Mouse (Mus musculus): ENCODE data around the gene Arhgap23. TPM values are rescaled to one million over a fixed set of nuclear protein-coding genes. Genes with fewer than 3 reads are reported as not detected.

Gene Arhgap23
- polyA plus RNA-seq, 1 experiment from 2014 or later = 6.4 TPM

DNA sequence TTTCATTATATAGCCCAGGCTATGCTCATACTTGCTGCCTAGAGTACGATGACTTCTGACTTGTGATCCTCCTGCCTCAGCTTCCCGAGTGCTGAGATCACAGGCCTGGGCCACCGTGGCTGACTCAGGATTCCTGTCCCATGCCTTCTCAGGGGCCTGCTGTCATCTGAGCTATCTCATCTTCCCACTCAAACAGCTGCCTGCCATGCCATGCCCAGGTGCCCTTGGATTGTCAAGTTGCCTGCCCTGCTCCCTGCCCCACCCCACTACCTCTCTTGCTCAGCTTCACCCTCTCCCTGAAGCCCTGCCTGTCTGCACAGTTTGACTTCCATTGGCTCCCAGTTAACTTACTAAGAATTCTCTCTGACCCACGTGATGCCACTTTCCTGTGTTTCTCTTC lies 4.4 kb upstream of the Arhgap23 start:
- H3K9me3 ChIP-seq (ENCODE audit: control insufficient read depth, low read depth, low read length) = no peaks in the 10 kb centered on the region
- H3K27ac ChIP-seq (ENCODE audit: low read length) = no peak overlapping the region
- H3K27me3 ChIP-seq (ENCODE audit: control insufficient read depth, insufficient read depth, low read length) = no peaks in the 10 kb centered on the region
- 81% methylated on average over 4 of the region's 4 CpGs for WGBS
- H3K9ac ChIP-seq (replicated peaks; ENCODE audit: low read depth, low read length) = no peak overlapping the region
- peaks cover 21% of the 10 kb centered on the region for H3K4me1 ChIP-seq (ENCODE audit: control insufficient read depth, insufficient read depth, low read length)
- H3K4me3 ChIP-seq (ENCODE audit: low read depth, low read length) = no peak overlapping the region
- H3K4me2 ChIP-seq (replicated peaks; ENCODE audit: low read depth, low read length) = no peak overlapping the region
- no peaks in the 10 kb centered on the region for H3K36me3 ChIP-seq (ENCODE audit: control insufficient read depth, insufficient read depth, low read length)
- ATAC-seq (ENCODE audit: insufficient number of reproducible peaks, insufficient read depth, low FRiP score, low read depth) = no peak

DNA sequence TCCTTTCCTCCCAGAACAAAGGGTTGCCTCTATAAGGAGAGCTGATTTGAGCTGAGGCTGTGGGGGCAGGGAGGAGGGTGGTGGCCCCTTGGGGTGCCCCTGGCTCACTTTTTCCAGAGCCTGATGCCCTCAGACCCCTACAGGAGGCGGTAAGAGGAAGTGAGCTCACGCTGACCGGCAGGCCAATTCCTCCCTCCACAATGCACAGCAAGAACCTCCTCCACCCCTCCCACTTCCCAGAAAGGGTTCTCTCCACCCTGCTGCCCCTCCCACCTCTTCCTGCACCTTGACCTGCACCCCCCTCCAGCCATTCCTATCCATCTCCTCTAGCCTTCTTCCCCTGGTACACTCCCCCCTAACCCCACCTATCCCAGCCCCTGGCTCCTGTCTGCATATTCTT lies 3.2 kb upstream of the Arhgap23 start:
- Histone ChIP-seq H3K27ac (ENCODE audit: low read length) (no peak overlapping the region), H3K4me3 (ENCODE audit: low read depth, low read length) (no peak overlapping the region), H3K4me2 (replicated peaks; ENCODE audit: low read depth, low read length) (no peak overlapping the region), H3K9ac (replicated peaks; ENCODE audit: low read depth, low read length) (no peak overlapping the region), H3K4me1 (ENCODE audit: control insufficient read depth, insufficient read depth, low read length) (peaks cover 18% of the 10 kb centered on the region; the same call in 1 of the 2 replicates), H3K36me3 (ENCODE audit: control insufficient read depth, insufficient read depth, low read length) (no peaks in the 10 kb centered on the region), H3K9me3 (ENCODE audit: control insufficient read depth, low read depth, low read length) (no peaks in the 10 kb centered on the region), H3K27me3 (ENCODE audit: control insufficient read depth, insufficient read depth, low read length) (no peaks in the 10 kb centered on the region)
- ATAC-seq (ENCODE audit: insufficient number of reproducible peaks, insufficient read depth, low FRiP score, low read depth) = no peak
- 36% methylated on average over 3 of the region's 3 CpGs for WGBS

GRCm38 (mm10) chr11:97412808-97413347 lies 2.5 kb upstream of the Arhgap23 start:
- Histone ChIP-seq H3K9me3 (ENCODE audit: control insufficient read depth, low read depth, low read length) (no peaks in the 10 kb centered on the region), H3K4me1 (ENCODE audit: control insufficient read depth, insufficient read depth, low read length) (peaks cover 15% of the 10 kb centered on the region; the same call in 1 of the 2 replicates), H3K27ac (ENCODE audit: low read length) (peak overlapping the region; percentile 39; the same call in 1 of the 2 replicates), H3K36me3 (ENCODE audit: control insufficient read depth, insufficient read depth, low read length) (no peaks in the 10 kb centered on the region), H3K4me2 (replicated peaks; ENCODE audit: low read depth, low read length) (no peak overlapping the region), H3K9ac (replicated peaks; ENCODE audit: low read depth, low read length) (no peak overlapping the region), H3K27me3 (ENCODE audit: control insufficient read depth, insufficient read depth, low read length) (no peaks in the 10 kb centered on the region), H3K4me3 (ENCODE audit: low read depth, low read length) (no peak overlapping the region)
- 53% methylated on average over 10 of the region's 10 CpGs for WGBS
- ATAC-seq (ENCODE audit: insufficient number of reproducible peaks, insufficient read depth, low FRiP score, low read depth) = no peak

DNA sequence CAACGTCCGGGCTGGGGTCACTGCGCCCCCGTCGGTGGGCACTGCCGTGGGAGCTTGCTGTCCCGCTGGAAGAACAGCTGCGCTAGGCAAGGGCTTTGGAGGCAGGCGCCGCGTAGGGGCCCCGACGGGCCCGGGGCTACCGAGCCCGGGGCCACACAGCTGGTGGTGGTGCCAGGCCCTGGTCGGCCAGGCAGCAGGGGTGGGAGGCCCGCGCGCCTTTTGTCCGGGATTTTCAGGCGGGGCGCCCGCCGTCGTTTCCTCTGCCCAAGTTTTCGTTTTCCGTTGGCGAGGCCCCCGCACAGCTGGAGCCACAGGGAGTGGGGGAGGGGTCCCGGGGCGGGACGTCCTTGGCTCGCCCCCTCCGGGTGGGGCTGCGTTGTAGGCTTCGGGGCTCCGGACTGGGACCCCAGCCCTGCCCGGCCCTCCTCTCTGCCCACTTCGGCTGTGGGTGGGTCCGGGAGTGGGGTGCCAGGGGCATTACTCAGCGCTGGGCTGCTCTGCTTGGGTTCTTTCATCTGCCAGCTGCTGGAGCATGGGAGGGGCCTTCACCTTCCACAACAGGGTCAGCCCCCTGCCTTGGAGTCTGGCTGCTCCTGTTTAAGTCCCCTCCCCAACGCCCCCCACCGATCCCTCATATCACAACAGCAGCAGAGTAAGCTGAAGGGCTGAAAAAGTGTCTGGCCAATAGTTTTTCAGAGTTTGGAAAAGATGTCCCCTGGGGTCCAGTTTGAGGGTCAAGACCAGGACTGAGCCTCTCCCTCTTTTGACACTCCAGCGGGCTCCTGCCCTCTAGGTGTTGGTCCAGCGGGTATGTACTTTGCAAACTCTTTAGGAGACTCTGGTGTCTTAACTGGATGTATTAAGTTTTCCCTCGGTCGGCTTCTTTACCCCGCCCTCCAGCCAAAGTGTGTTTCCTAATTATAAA lies 641 bp downstream of the Arhgap23 start:
- 1% methylated on average over 49 of the region's 49 CpGs for WGBS
- Histone ChIP-seq H3K4me3 (ENCODE audit: low read depth, low read length) (peak overlapping the region; percentile 90), H3K4me2 (replicated peaks; ENCODE audit: low read depth, low read length) (peak overlapping the region; percentile 78), H3K27me3 (ENCODE audit: control insufficient read depth, insufficient read depth, low read length) (no peaks in the 10 kb centered on the region), H3K27ac (ENCODE audit: low read length) (peak overlapping the region; percentile 81), H3K9ac (replicated peaks; ENCODE audit: low read depth, low read length) (peak overlapping the region; percentile 82), H3K4me1 (ENCODE audit: control insufficient read depth, insufficient read depth, low read length) (peaks cover 19% of the 10 kb centered on the region; the same call in 1 of the 2 replicates), H3K36me3 (ENCODE audit: control insufficient read depth, insufficient read depth, low read length) (no peaks in the 10 kb centered on the region), H3K9me3 (ENCODE audit: control insufficient read depth, low read depth, low read length) (no peaks in the 10 kb centered on the region)
- peak; percentile 38 for ATAC-seq (ENCODE audit: insufficient number of reproducible peaks, insufficient read depth, low FRiP score, low read depth)

DNA sequence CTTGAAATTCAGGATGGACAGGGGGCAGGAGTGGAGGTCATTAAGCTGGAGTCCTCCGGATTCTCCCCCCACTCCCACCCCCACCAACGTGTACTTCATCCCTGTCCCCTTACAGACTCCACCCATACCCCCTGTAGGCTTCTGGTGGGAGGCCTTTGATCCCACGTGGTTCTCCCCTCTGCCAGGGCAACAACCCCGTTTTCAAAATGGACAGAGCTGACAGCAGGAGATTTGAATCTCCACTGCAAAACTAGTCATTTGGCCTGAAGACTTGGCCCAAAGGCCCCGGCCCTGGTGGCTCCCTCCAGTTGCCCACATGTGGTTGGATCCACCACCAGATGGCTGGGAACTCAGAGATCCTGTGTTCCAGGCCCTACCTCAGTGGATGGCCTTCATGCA lies 1.3 kb downstream of the Arhgap23 start:
- peak overlapping the region; percentile 90 for H3K4me3 ChIP-seq (ENCODE audit: low read depth, low read length)
- WGBS = 13% methylated on average over 5 of the region's 5 CpGs
- ATAC-seq (ENCODE audit: insufficient number of reproducible peaks, insufficient read depth, low FRiP score, low read depth) = no peak
- peak overlapping the region; percentile 78 for H3K4me2 ChIP-seq (replicated peaks; ENCODE audit: low read depth, low read length)
- H3K27me3 ChIP-seq (ENCODE audit: control insufficient read depth, insufficient read depth, low read length) = no peaks in the 10 kb centered on the region
- H3K4me1 ChIP-seq (ENCODE audit: control insufficient read depth, insufficient read depth, low read length) = peaks cover 19% of the 10 kb centered on the region; the same call in 1 of the 2 replicates
- H3K9me3 ChIP-seq (ENCODE audit: control insufficient read depth, low read depth, low read length) = no peaks in the 10 kb centered on the region
- no peak overlapping the region for H3K9ac ChIP-seq (replicated peaks; ENCODE audit: low read depth, low read length)
- no peak overlapping the region; the same call in 1 of the 2 replicates for H3K27ac ChIP-seq (ENCODE audit: low read length)
- no peaks in the 10 kb centered on the region for H3K36me3 ChIP-seq (ENCODE audit: control insufficient read depth, insufficient read depth, low read length)

GRCm38 (mm10) chr11:97418834-97419539 lies 3.7 kb downstream of the Arhgap23 start:
- Histone ChIP-seq H3K4me1 (ENCODE audit: control insufficient read depth, insufficient read depth, low read length) (peaks cover 25% of the 10 kb centered on the region; the same call in 1 of the 2 replicates), H3K27ac (ENCODE audit: low read length) (no peak overlapping the region), H3K9me3 (ENCODE audit: control insufficient read depth, low read depth, low read length) (no peaks in the 10 kb centered on the region), H3K36me3 (ENCODE audit: control insufficient read depth, insufficient read depth, low read length) (no peaks in the 10 kb centered on the region), H3K27me3 (ENCODE audit: control insufficient read depth, insufficient read depth, low read length) (no peaks in the 10 kb centered on the region), H3K9ac (replicated peaks; ENCODE audit: low read depth, low read length) (no peak overlapping the region), H3K4me2 (replicated peaks; ENCODE audit: low read depth, low read length) (no peak overlapping the region), H3K4me3 (ENCODE audit: low read depth, low read length) (no peak overlapping the region)
- no peak for ATAC-seq (ENCODE audit: insufficient number of reproducible peaks, insufficient read depth, low FRiP score, low read depth)
- 78% methylated on average over 14 of the region's 14 CpGs for WGBS

DNA sequence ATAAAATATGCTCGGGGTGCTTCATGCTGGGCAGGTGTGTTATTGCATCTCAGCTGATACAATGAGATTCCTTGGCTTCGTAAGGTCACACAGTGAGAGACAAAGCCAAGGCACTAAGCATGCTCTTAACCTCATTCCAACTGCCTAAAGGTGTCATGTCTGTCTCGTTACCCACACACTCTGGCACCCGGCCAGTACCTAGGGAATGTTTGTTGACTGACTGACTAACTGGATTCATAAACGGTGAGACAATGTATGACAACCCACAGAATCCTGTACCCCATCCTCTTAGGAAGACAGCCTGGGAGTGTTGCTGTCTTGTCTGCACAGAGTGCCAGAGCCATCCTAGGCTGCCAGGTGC lies 4.2 kb downstream of the Arhgap23 start:
- no peaks in the 10 kb centered on the region for H3K9me3 ChIP-seq (ENCODE audit: control insufficient read depth, low read depth, low read length)
- H3K4me1 ChIP-seq (ENCODE audit: control insufficient read depth, insufficient read depth, low read length) = peaks cover 27% of the 10 kb centered on the region; the same call in 1 of the 2 replicates
- H3K27me3 ChIP-seq (ENCODE audit: control insufficient read depth, insufficient read depth, low read length) = no peaks in the 10 kb centered on the region
- H3K9ac ChIP-seq (replicated peaks; ENCODE audit: low read depth, low read length) = no peak overlapping the region
- WGBS = 57% methylated on average over 5 of the region's 5 CpGs
- no peak overlapping the region for H3K4me3 ChIP-seq (ENCODE audit: low read depth, low read length)
- ATAC-seq (ENCODE audit: insufficient number of reproducible peaks, insufficient read depth, low FRiP score, low read depth) = no peak
- no peak overlapping the region for H3K27ac ChIP-seq (ENCODE audit: low read length)
- no peaks in the 10 kb centered on the region for H3K36me3 ChIP-seq (ENCODE audit: control insufficient read depth, insufficient read depth, low read length)
- no peak overlapping the region for H3K4me2 ChIP-seq (replicated peaks; ENCODE audit: low read depth, low read length)

- Histone ChIP-seq H3K4me2 (replicated peaks; ENCODE audit: low read depth, low read length) (no peak overlapping the region), H3K36me3 (ENCODE audit: control insufficient read depth, insufficient read depth, low read length) (no peaks in the 10 kb centered on the region), H3K27me3 (ENCODE audit: control insufficient read depth, insufficient read depth, low read length) (no peaks in the 10 kb centered on the region), H3K27ac (ENCODE audit: low read length) (peak overlapping the region; percentile 4; the same call in 1 of the 2 replicates), H3K4me3 (ENCODE audit: low read depth, low read length) (no peak overlapping the region), H3K9ac (replicated peaks; ENCODE audit: low read depth, low read length) (no peak overlapping the region), H3K4me1 (ENCODE audit: control insufficient read depth, insufficient read depth, low read length) (peaks cover 17% of the 10 kb centered on the region), H3K9me3 (ENCODE audit: control insufficient read depth, low read depth, low read length) (no peaks in the 10 kb centered on the region)
- WGBS = 60% methylated on average over 4 of the region's 4 CpGs
- ATAC-seq (ENCODE audit: insufficient number of reproducible peaks, insufficient read depth, low FRiP score, low read depth) = no peak
Observed at GRCm38 (mm10) chr11:97422507-97422906, 7.2 kb downstream of the Arhgap23 start.

All from stomach, embryonic 14.5 days (tissue).